Mouse (Mus musculus) CH12.LX (cell line): ENCODE data around the gene Sf3b4.

Experiments
- CTCF ChIP-seq, 2 experiments: IDR thresholded peaks in 1 of 2; conservative IDR thresholded peaks in 1 of 2; 2 replicates each; pipeline ENCODE4 v1.5.1; 2011 to 2012; ENCODE audit warnings: low read depth in 2 of 2, low read length in 2 of 2, improper control_type of control experiment in 1 of 2, inconsistent platforms in 1 of 2, mild to moderate bottlenecking in 1 of 2, moderate library complexity in 1 of 2
- EP300 ChIP-seq: IDR thresholded peaks from 2 replicates; pipeline ENCODE4 v1.6.1; 2011; ENCODE audit warnings: low read length, improper control_type of control experiment
- KAT2A ChIP-seq: IDR thresholded peaks from 2 replicates; pipeline ENCODE4 v1.6.1; 2012; ENCODE audit warnings: low read length, improper control_type of control experiment, inconsistent platforms; ENCODE audit not compliant: insufficient replicate concordance
- POLR2A ChIP-seq: IDR thresholded peaks from 2 replicates; pipeline ENCODE4 v1.6.1; 2011; ENCODE audit warnings: low read depth, mild to moderate bottlenecking, improper control_type of control experiment, low read length
- RAD21 ChIP-seq: IDR thresholded peaks from 2 replicates; pipeline ENCODE4 v1.6.1; 2011; ENCODE audit warnings: low read depth, mild to moderate bottlenecking, low read length, improper control_type of control experiment, moderate library complexity
- USF1 ChIP-seq: IDR thresholded peaks from 2 replicates; pipeline ENCODE4 v1.6.1; 2014; ENCODE audit warnings: low read depth, mild to moderate bottlenecking, inconsistent platforms, low read length, improper control_type of control experiment
- ZC3H11A ChIP-seq: IDR thresholded peaks from 2 replicates; pipeline ENCODE4 v1.6.1; 2012; ENCODE audit warnings: low read depth, mild to moderate bottlenecking, inconsistent platforms, low read length, improper control_type of control experiment
- ZKSCAN1 ChIP-seq: IDR thresholded peaks from 2 replicates; pipeline ENCODE4 v1.6.1; 2012; ENCODE audit warnings: low read depth, inconsistent platforms, low read length, improper control_type of control experiment, borderline replicate concordance
- ZNF384 ChIP-seq: IDR thresholded peaks from 2 replicates; pipeline ENCODE4 v1.6.1; 2012; ENCODE audit warnings: low read depth, low read length, improper control_type of control experiment, inconsistent platforms

GRCm38 (mm10) chr3:96133327-96133905 is 38.7 kb upstream of the Sf3b4 start:
- TF ChIP-seq CTCF (conservative IDR thresholded peaks at IDR 0.05 in 1 of 2, IDR thresholded peaks at IDR 0.05 in 1 of 2; ENCODE audit: low read depth in 2 of 2, low read length in 2 of 2) = no peak
- no peak for TF ChIP-seq POLR2A
- TF ChIP-seq EP300 = no peak
- TF ChIP-seq ZKSCAN1 = no peak
- TF ChIP-seq ZNF384 = no peak
- no peak for TF ChIP-seq RAD21
- TF ChIP-seq KAT2A = no peak
- TF ChIP-seq ZC3H11A = no peak
- no peak for TF ChIP-seq USF1
